Mouse (Mus musculus) testis, adult 10 weeks (tissue): ENCODE results near the gene Epp13. TPM values are rescaled to one million over a fixed set of nuclear protein-coding genes. Genes with fewer than 3 reads are reported as not detected.

ENCODE experiments used
- polyA plus RNA-seq: library from polyadenylated mRNA; stranded (reverse); fragments of 350-450 nt; fragmentation: Illumina TruSeq; extraction: RNeasy Lipid Tissue Mini Kit (QIAGEN cat#74804); gene quantifications from one replicate; pipeline ENCODE4 v1.2.3, GENCODE M21; 2014; ENCODE audit warnings: low read depth, low replicate concordance

The Epp13 gene
- not detected for polyA plus RNA-seq

DNA sequence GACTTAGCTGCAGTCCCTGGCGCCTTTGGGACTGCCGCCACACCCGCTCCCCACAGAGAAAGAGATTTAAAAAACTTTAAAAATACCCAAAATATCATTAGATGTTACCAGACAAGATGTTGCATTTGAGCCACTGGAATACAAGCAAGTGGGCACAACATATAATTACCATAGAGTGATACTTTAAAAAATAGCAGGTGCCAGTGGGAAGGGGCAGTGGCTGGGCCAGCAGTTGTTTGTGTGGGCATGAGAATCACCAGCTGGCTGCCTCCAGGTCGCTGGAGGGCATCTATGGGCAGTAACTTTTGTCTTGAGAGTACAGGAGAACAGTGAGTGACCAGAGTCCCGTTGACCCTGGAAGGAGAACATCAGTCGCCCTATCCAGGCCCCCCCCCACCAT is at the start of gene Epp13:
Gene Epp13, plus strand, starts transcription at position 301 of the 400 bp plus-strand sequence.

GRCm38 (mm10) chr7:6221978-6222377 is 30.5 kb upstream of the Epp13 start, which contains the start of gene Zscan5b:
Zscan5b (plus strand) TSS chr7:6222278.

DNA sequence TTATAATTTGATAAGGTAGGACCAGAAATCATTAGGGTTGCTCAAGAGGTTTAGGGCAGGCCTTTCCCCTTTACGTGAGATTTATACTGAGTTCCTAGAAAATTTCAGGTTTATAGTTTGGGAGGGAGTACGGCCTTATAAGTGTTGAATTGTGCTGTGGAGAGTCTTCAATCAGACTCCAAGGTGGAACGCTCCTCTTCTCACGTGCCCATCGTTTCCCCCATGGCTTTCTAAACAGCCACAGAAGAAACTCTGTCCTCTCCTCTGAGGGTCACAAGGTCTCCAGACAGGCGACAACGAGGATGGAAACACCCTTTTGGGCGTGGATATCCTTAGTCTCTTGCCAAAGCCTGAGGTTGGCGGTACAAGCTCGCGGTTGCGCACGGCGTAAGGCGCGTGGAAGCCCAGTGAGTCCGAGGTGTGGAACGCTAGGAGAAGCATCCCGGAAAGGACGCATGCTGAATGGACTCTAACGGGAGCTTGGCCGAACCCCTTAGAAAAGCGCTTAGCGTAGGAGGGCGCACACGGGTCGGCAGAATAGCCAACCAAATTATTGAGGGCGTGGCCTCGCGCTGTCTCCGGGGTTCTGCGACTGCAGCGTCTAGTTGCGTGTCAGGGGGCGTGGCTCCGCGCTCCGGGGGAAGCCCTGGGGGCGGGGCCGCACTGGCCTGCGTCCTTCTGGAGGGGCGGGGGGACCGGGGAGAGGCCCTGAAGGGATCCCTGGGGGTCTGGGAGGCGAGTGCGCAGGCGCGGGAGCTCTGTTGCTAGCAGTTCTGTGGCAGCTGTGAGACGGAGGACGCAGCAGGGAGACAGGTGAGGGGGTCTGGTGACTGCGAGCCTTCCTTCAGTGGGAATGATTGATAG is 33.6 kb downstream of the Epp13 start, which contains the start of gene Zfp667:
Gene Zfp667, plus strand, starts transcription at position 738 of the 864 bp plus-strand sequence.

DNA sequence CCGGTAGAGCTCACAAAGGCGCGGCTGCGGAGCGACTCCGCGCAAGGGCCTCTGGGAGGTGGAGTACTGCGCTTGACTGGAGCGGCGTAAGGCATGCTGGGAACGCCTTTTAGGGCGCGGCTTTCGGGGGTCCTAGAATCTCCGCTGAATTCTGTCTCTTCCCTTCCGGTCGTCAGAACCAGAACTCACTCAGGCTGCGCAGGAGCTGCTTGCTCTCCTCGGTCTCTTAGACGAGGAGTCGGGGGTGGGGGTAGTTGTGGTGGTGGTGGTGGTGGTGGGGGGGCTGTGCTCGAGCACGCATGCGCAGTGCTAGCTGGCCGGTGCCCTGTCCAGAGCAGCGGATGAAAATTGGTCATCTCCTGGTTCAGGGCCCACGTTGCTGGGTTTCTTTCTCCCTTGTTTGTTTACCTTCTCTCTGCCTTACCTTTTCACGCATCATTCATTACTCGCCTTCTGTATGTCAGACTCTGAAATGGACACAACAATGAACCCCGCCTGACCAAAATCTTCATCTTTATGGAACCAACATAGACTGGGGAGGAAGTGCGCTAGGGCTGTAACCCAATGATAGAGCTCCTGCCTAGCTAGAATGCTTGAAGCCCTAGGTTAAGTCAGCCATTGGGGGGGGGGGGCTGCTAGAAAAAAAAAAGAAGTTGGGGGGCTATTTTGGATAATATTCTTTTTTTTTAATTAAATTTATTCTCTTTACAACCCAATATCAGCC is 78.9 kb downstream of the Epp13 start, which contains the start of gene Zfp583:
Gene Zfp583, minus strand, starts transcription at position 53 of the 724 bp plus-strand sequence.

Other genes starting within 250 kb of the Epp13 start
- gene Vmn1r65, start 241.7 kb upstream of the Epp13 start, polyA plus RNA-seq, result 0.69 TPM
- gene Nlrp4c, start 207.5 kb upstream of the Epp13 start, polyA plus RNA-seq, result 7.5 TPM
- gene Zfp787, start 96.7 kb upstream of the Epp13 start, polyA plus RNA-seq, result 6.3 TPM
- 4.7 TPM for gene Zfp444, start 80.5 kb upstream of the Epp13 start, polyA plus RNA-seq
- 0.39 TPM for gene Galp, start 55.6 kb upstream of the Epp13 start, polyA plus RNA-seq
- 0.80 TPM for gene Zscan5b, start 30.4 kb upstream of the Epp13 start, polyA plus RNA-seq
- 19.8 TPM for gene Zfp667, start 33.9 kb downstream of the Epp13 start, polyA plus RNA-seq
- gene Zfp583, start 78.6 kb downstream of the Epp13 start, polyA plus RNA-seq, result 7.7 TPM
- gene Gm3854, start 91.0 kb downstream of the Epp13 start, polyA plus RNA-seq, result 3.0 TPM
- gene Zfp78, start 110.6 kb downstream of the Epp13 start, polyA plus RNA-seq, result 18.0 TPM
- 9.9 TPM for gene Zfp28, start 130.6 kb downstream of the Epp13 start, polyA plus RNA-seq
- 2.9 TPM for gene Smim17, start 146.0 kb downstream of the Epp13 start, polyA plus RNA-seq
- gene Gm20715, start 157.6 kb downstream of the Epp13 start, polyA plus RNA-seq, result 3.3 TPM
- gene Olfr1344, start 186.0 kb downstream of the Epp13 start, polyA plus RNA-seq, result not detected
- gene Olfr1336, start 203.5 kb downstream of the Epp13 start, polyA plus RNA-seq, result 0.17 TPM
- gene Olfr1346, start 214.4 kb downstream of the Epp13 start, polyA plus RNA-seq, result 0.07 TPM
- gene Olfr5, start 234.2 kb downstream of the Epp13 start, polyA plus RNA-seq, result not detected
- not detected for gene Olfr1347, start 247.0 kb downstream of the Epp13 start, polyA plus RNA-seq